Mouse (Mus musculus): ENCODE measurements around the gene Eln. TPM values are rescaled to one million over a fixed set of nuclear protein-coding genes. Genes with fewer than 3 reads are reported as not detected.

Eln gene
- 100 to 1,000 TPM; 409 to 606 TPM for total RNA-seq (2021)
- long read RNA-seq, experiment 1, transcript Eln-201 (37 exons, 3,853 nt), result major isoform, 69 of 199 reads
- long read RNA-seq, experiment 1, partial matches to known transcripts, result 111 of 199 reads
- long read RNA-seq, experiment 1, other reads (novel, unspliced or antisense), result 17 of 199 reads
- long read RNA-seq, experiment 2, transcript Eln-201 (37 exons, 3,853 nt), result major isoform, 107 of 268 reads
- long read RNA-seq, experiment 2, partial matches to known transcripts, result 138 of 268 reads
- long read RNA-seq, experiment 2, other reads (novel, unspliced or antisense), result 22 of 268 reads

DNA sequence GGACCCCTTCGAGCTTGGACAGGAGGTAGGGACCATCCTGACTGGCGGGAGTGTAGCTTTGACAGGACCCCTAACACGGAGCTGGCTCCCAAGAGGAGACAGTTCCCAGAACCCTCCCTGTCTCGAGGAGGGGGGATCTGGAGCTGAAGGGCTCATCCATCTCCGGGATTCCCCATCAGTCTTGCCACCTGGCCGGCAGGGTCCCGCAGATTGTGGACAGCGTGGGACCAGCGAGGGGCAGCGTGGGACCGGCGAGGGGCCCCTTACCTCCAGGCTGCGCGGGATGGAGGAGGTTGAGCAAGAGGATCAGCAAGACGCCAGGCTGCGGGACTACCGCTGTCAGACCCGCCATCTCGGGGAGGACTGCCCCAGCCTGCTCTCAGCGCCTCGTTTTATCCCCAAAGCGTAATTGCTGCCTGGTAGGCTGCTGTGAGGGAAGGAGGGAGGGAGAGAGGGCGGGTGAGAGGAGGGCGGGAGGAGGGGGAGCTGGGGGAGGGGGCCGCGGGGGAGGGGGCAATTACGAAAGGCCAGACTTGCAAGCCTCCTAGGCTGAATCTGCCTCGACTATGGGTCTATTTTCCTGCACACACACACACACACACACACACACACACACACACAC lies at the start of gene Eln:
Gene Eln, minus strand, starts transcription at position 434 of the 622 bp plus-strand sequence.
- DNase-seq, result peak; percentile 68 to 69
- intact Hi-C loops (cut with DNase I), result loop anchor here (2.0 to 10.0 kb wide), 2 partner anchors 154 to 218 kb away; no protein-coding TSS in a partner anchor

DNA sequence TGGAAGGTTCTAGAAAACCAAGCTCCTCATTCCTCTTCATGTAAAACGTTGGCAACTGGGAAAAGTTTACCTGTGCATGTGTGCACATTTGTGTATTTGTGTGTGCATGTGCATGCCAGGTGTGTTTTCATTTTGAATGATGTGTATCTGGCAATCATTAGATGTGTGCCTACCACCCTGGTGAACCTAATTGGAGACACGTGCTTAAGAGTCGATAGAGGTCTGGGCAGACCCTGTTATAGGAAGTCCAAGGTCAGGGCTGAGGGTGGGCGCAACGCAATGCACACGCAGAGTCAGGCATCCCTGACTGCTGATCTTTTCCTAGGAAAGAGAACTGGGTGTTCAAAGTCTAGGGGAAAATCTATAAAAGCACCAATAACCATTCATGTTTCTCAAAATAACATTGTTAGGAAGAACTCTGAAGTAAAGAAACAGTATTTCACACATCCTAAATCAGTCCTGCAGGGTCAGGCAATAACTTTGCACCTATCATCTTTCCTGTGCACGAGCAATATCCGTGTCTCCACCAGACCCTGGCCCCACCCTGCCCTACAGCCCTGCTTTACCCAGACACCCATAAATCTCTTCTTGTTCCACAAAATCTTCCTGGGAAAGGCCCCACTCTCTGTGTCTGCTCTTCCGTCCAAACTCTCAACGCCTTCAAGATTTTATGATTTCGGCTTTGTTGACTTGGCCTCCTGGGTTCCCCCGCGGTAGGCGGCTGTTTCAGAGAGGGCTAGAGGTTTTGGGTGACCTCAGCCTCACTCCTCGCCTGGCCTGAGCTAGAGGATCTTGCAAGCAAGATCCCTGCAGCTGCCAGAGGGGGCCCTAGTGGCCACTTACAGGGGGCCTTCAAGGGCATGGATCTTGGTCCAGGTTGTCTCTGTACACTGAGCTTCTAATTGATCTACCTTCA lies 43.2 kb upstream of the Eln start:
- DNase-seq, result no peak
- intact Hi-C loops (cut with DNase I), result no loop called here

DNA sequence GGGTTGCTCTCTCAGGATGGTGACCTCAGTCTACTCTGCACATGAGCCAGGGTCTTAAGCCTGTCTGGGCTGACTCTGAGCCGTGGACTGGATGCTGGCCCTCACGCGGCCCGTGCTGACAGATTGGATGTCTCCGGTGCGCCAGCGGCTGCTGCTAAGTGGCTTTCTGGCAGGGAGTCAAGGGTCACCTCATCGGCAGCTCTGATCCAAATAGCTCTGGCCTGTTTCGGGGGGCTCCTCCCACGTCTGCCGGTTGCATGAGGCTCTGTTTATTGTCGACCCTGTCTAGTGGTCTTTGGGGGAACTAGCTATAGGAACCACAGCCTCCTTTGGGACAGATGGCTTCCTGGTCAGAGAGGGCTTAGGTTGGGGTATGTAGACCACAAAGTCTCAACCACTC lies 41.1 kb upstream of the Eln start:
- intact Hi-C loops (cut with DNase I), result no loop called here
- peak; percentile 65 to 82 for DNase-seq

DNA sequence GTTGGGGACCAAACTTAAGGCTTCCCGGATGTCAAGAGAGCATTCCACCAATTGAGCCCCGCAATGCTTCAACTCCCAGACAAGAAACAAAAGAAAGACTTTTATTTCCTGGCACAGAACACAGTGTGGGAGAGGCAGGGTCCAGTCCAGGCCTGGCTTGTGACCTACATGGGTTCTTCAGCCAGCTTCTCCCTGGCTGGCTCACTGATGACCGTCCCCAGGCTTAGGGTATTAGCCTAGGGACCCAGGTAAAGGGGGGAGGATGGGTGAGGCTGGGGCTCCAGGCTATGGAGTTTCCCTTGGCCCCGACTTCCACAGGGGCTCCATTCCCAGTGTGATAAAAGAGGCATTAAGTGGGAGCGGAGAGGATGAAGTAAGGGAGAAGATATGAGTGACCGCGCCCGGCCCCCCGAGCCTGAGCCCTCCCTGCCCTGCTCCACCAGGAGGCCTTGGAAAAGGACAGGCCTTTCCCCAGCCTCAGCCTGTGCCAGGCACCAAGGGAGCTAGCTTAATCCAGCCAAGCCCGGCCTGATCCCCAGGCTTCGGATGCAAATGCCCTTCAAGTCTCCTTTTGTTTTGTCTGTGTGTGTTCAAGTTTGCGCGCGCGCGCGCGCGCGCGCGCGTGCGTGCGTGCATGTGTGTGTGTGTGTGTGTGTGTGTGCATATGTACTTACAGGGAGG lies 38.7 kb upstream of the Eln start:
- DNase-seq, result peak; percentile 39 to 41
- intact Hi-C loops (cut with DNase I), result no loop called here

DNA sequence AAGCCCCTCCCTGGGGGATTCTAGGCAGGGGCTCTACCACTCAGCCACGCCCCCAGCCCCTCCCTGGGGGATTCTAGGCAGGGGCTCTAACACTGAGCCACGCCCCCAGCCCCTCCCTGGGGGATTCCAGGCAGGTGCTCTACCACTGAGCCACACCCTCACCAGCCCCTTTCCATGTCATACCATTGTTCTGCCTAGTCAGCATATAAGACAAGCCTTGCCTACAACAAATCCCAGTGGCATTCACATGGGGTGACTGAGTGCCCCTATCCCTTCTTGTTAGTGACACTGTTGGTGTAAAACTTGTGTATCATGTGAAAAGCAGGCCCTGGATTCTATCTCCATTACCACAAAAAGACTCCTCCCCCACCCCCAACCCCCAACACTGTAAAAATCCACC lies 36.7 kb upstream of the Eln start:
- no peak for DNase-seq
- intact Hi-C loops (cut with DNase I), result no loop called here

DNA sequence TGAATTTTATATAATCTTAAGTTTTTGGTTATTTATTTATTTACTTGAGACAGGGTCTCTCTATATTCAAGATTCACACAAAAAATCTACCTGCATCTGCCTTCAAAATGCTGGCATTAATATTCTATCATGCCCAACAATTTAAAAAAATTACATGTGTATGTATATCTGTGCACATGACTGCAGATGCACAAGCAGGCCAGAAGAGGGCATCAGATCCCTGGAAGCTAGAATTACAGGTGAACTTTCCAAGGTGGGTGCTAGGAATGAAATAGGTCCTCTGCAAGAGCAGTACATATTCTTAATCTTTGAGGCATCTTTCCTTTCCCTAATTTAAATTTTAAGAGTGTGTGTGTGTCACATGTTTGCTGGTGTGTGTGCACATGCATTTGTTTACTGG lies 33.8 kb upstream of the Eln start:
- intact Hi-C loops (cut with DNase I), result no loop called here
- DNase-seq, result no peak

DNA sequence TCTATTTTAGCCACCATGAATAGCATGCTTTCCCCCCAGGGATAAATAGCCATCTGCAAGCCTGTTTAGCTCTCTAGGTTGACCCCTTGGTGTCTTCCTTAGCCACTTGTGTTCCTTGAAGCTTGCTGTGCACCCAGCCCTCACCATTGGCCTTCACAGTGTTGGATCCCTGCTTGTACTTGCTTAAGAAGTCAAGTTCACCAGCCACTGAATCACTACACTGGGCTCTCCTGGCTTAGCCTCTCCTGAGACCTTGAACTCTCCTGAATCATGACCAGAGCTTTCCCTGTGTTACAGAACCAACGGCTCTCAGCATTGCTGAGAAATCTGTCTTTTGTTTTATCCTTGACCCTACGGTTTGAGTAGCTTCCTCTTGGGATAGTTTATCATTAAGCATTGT lies 33.0 kb upstream of the Eln start:
- no peak for DNase-seq
- intact Hi-C loops (cut with DNase I), result no loop called here

DNA sequence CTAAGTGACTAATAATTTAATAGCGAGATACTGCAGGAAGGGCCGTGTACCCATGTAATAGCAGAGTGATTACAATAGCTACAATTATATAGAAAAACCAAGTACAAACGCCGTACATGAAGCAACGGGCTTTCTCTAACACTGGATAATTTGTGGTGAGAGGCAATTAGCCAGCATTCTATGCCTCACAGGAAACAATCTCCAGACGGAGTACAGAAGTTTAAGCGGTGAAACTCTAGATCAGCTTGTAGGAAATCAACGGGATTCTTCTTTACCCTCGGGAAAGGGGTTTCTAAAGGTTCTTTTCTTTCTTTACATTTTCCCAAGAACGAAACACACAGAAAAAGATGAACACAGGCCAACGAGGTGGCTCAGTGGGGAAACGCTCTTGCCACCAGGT lies 29.4 kb upstream of the Eln start:
- DNase-seq, result no peak
- intact Hi-C loops (cut with DNase I), result no loop called here

DNA sequence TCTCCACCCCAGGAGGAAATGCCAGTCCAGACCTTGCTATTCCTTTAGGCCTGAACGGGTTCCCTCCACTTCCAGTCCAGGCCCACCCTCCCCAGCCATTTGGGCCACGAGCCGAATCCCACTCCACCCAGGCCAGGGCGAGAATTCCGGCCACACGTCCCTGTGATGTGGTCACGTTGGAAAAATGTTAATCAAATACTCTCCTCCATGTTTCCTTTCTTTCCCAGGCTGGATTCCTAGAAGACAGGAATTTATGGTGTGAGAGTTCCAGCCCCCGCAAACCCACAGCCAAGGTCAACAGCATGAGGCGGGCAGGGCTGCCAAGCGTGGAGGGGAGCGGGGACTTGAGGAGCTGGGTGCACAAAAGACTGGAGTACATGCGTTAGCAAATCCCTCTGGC lies 25.4 kb upstream of the Eln start:
- peak; percentile 35 to 70 for DNase-seq
- intact Hi-C loops (cut with DNase I), result no loop called here

DNA sequence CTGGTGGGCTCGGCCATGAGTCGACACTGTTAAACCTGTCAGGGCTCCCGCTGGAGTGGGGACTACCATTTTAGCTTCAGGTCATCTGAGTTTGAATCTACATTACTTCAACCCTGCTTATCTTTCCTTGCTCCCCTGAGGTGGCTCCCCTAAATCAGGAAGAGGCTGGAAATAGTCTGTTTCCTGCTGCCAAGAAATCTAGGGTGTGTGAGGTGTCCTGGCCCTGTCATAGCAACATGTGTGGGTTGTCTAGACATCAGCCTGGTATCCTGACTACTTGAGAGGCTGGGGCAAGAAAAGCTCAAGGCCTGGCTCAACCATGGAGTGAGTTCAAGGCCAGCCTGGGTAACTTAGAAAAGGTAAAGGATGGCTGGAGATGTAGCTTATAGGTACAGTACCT lies 24.6 kb upstream of the Eln start:
- intact Hi-C loops (cut with DNase I), result no loop called here
- DNase-seq, result no peak

DNA sequence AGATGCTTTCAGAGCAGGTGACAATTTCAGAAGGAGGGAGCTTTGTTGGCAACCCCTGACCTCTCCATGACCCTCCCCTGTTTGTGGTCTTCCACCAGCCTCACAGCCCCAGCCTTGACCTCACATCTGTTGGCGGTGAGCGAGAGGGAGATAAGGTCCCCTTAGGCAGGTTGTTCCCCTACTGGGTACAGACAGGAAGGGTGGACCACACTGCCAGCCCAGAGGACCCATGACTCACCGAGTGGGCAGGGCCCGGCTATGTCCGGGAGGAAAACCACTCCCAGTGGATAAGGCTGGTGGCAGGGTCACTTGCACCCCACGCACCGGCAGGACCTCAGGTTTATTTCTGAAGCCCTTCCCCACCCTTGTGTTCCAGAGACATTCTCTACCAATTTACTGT lies 22.1 kb upstream of the Eln start:
- peak in 1 of 2 experiments; percentile 19 for DNase-seq
- intact Hi-C loops (cut with DNase I), result no loop called here

DNA sequence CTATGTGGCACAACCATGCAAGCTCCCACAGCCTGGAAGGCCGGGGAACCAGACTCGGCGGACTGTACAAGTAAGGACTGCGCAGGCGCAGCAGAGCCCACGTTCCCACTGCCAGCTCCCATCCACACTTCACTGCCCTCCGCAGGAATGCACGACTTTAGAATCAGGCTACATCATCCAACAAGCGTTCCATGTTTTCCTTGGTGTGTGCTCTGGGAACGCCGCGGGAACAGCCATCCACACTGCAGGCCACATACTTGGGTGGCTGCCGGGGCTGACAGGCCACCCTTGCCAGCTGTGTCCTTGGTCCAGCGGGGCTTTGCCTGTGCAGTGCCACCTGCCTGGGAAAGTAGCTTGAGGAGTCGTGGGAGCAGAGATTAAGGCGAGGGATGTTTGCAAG lies 18.3 kb upstream of the Eln start:
- intact Hi-C loops (cut with DNase I), result no loop called here
- DNase-seq, result peak; percentile 49 to 57

DNA sequence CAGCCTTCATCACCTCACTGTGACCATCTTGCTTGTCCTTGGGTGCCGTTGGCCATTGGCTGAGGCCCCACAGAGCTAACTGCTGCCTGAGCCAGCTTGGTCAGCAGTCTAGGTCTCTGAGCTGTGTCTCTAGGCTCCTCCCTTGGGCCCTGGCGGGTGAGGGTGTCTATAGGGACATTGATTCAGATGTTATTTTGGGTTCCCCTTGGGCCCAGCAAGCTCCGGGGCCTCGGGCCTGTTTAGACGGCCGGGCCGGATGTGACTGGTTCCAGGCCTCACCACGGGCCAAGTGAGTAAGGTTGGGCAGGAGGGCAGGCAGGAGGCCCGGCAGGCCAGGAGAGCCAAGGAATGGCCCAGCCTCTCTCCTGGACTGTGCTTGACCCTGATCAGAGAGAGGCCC lies 16.2 kb upstream of the Eln start:
- peak; percentile 47 to 69 for DNase-seq

DNA sequence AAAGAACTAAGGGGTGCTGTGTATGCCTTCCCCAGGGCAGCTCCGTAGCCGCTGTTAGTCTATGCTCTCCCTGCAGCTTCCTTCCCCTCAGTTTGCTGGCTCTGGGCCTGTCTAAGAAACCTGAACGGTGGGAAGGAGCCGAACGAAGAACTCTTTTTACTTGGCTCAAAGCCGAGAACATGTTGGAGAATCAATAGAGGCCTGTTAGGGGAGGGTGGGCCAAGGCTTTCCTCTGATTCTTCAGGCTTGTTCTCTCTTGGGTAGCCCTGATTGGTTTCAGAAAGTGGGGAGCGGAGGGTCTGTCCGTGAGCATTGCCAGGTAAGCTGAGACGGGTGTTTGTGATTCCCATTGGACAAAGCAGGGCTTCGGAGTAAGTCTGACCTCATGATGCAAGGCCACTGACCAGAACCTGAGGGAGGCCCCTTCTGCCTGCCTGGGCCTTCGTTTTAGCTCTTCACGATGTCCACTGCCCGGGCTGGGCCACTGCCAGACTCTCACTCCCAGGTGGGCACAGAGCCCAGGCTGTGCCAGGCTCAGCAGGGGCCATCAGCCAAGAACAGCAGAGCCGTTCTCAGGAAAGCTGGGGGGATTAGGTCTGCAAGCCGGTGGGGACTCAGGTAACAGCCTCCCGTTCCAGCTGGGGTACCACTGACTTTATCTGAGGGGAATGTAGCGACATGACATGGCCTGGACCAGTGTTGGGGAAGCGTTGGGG lies 14.4 kb upstream of the Eln start:
- DNase-seq, result peak; percentile 76 to 85
- intact Hi-C loops (cut with DNase I), result no loop called here

More for the DNA sequence above, 16.2 kb upstream of the Eln start:
- intact Hi-C loops (cut with DNase I), result no loop called here

DNA sequence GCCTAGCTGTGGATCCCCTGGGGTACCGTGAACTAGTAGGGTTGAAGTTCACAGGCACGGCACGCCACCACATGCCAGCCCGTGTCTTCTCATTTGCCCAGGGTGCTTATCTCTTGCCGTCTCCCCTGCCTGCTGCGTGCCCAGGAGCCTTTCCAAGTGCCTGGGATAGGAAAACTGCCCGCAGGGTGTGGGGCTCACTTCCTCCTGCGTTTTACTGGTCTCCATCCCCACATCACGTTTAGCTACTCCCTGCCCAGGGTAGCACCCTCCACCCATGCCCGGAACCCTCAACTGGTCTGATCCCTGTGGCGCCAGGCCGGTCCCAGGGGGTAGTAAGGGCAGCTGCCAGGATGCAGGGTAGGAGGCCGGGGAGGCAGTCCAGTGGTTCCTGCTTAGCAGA lies 8.9 kb upstream of the Eln start:
- DNase-seq, result no peak
- intact Hi-C loops (cut with DNase I), result no loop called here

DNA sequence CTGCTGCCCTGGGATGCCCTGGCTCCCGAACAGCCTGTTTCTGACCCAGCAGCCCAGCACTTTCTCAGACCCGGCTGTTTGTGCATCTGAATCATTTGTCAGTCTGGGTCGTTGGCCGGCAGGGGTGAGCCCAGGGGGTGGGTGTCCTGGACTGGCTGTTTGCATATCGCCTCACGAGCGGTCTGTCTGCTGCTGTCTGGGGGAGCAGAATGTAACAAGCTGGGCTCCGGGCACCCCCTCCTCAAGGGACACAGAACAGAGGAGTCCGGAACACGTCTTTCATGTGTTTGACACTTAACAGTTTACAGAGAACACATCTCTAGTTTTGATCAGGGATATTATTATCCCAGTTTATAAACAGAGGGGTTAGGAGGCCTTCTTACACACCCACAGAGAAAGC lies 7.0 kb upstream of the Eln start:
- no peak for DNase-seq
- intact Hi-C loops (cut with DNase I), result no loop called here

DNA sequence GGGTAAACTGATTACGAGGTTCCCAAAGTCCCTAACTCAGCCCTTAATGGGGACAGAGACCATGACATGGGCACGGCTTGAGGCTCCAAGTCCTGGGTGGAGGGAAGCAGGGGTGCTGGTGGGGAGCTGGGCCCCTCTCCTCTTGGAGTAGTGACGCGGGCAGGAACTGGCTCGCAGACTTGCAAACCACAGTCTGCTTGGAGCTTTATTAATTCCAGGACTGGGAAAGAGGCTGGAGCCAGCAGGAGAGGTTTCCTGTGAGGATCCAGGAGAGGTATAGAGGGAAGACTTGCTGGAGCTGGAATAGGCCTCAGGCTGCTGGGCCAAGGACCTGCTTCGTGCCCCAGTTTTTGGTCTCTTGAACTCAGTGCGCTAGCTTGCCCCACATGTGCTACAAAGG lies 3.3 kb upstream of the Eln start:
- DNase-seq, result no peak
- intact Hi-C loops (cut with DNase I), result no loop called here

DNA sequence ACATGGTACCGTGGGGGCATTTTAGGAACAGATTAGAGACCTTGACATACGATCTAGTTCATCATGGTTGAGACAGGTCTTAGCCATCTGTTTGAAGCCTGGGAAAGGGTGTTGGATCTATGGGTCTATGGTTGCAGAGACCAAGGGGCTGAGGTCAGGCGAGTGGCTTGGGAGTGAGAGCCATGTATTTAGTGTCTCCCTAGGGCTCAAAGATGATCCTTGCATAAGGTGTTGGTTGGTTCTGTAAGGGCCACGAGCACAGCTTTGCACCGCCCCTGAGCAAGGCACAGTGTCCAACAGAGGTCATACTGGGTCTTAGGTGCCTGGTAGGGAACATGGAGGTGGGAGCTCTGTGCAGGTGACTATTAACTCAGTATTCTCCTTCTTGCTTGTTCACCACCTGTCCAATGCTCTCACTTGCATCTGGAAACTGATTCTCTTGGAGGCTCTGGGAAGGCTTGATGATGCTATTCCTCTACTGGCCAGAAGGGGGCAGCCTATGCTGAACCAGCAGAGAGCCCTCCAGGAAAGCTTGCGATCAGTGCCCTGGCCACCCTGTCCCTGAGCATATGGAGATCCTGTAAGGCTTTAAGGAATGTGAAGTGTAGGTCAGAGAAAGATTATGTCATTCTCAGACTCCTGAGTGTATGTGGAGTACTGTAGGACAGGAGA lies 960 bp upstream of the Eln start:
- intact Hi-C loops (cut with DNase I), result loop anchor here (2.0 to 10.0 kb wide), 2 partner anchors 153 to 217 kb away; no protein-coding TSS in a partner anchor
- DNase-seq, result peak; percentile 80 to 83

DNA sequence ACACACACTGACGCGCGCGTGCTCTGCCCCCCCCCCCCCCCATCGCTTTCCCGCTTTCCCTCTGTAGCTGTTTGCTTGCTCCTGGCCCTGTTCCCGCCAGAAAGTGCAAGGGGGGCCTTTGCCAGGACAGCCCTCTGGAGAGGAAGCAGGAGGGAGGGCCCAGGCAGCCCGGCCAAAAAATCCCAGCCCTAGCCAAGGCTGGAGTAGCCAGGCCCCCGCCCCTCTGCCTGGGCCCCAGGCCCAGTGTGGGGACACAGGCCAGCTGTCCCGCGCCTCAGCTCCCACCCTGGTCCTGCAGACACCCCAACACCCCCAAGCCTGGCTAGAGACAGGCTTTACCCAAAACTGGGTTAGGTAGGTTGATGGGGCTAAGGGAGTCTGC lies 380 bp upstream of the Eln start:
- DNase-seq, result peak; percentile 93 to 95
- intact Hi-C loops (cut with DNase I), result loop anchor here (2.0 to 10.0 kb wide), 2 partner anchors 153 to 217 kb away; no protein-coding TSS in a partner anchor
